Mouse (Mus musculus) liver, postnatal 0 days (tissue): ENCODE measurements around the gene Zbed6.

Source experiments
- CTCF ChIP-seq: sonication (generic); IDR thresholded peaks from 2 replicates; pipeline ENCODE4 v1.5.1; 2016; ENCODE audit warnings: antibody characterized with exemption, low read depth
- EP300 ChIP-seq: IDR thresholded peaks from 2 replicates; pipeline ENCODE4 v1.6.1; 2016; ENCODE audit warnings: antibody characterized with exemption, low read depth, mild to moderate bottlenecking

DNA sequence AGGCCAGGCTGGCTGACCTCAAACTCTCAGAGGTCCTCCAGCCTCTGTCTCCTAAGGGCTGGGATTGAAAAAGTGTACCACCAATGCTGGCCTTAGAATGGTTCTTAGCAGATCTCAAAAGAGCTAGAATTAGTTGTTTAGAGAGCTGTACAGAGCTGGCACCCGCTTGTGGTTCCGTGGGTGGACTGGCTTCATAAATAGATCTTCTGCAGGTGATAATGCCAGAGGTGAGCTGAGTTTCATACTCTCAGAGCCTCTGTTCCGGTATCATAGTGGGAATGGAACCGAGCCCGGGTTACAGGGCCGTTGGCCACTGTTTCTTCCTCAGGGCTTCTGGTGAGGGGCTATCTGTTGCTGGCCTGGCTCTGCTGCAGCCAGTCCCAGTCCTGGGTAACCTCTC, 30.4 kb upstream of the Zbed6 start:
- TF ChIP-seq CTCF (no peak), EP300 (no peak)
